9 mouse cellular contexts compared by ENCODE assay signal in genomic region chr3:87562370-87562769, GRCm38 (mm10). TPM values are rescaled to one million over a fixed set of nuclear protein-coding genes. Genes with fewer than 3 reads are reported as not detected.
DNase-seq lines count a peak whose midpoint lies in the region; ATAC-seq lines count a peak whose summit lies in the region.
"Had no signal": no experiment of that assay in that cellular context is flagged by ENCODE, and none has a peak within 500 bp of the region (broad histone marks: within the 10 kb centered on the region; RNA-seq: fewer than 3 reads in every experiment).

No protein-coding gene starts in this region.

- no peaks in the 10 kb centered on the region for H3K9me3 ChIP-seq in hindbrain, embryonic 11.5 days (ENCODE audit: control insufficient read depth, low read length)
- H3K9me3 ChIP-seq in hindbrain, embryonic 13.5 days, result no peaks in the 10 kb centered on the region
- H3K9me3 ChIP-seq: embryonic facial prominence, embryonic 13.5 days had no signal

- no peaks in the 10 kb centered on the region for H3K36me3 ChIP-seq in hindbrain, embryonic 11.5 days (ENCODE audit: control insufficient read depth, insufficient read depth, low read length)
- no peaks in the 10 kb centered on the region for H3K36me3 ChIP-seq in hindbrain, embryonic 13.5 days
- H3K36me3 ChIP-seq: embryonic facial prominence, embryonic 13.5 days had no signal

- H3K4me2 ChIP-seq in hindbrain, embryonic 11.5 days (replicated peaks; ENCODE audit: low read depth, low read length), result no peak overlapping the region
- H3K4me2 ChIP-seq in hindbrain, embryonic 13.5 days, result no peak overlapping the region
- H3K4me2 ChIP-seq: embryonic facial prominence, embryonic 13.5 days had no signal

- 2% methylated on average over 6 of the region's 6 CpGs for WGBS in hindbrain, embryonic 11.5 days
- WGBS in hindbrain, embryonic 13.5 days, result 3% methylated on average over 6 of the region's 6 CpGs

- H3K4me1 ChIP-seq in hindbrain, embryonic 11.5 days (replicated peaks; ENCODE audit: control insufficient read depth, insufficient read depth, low read length), result peaks cover 4% of the 10 kb centered on the region; the same call in 1 of the 2 replicates
- peaks cover 16% of the 10 kb centered on the region for H3K4me1 ChIP-seq in hindbrain, embryonic 13.5 days (replicated peaks)

- no peak overlapping the region for H3K9ac ChIP-seq in hindbrain, embryonic 11.5 days (ENCODE audit: low read depth, low read length)
- no peak overlapping the region for H3K9ac ChIP-seq in hindbrain, embryonic 13.5 days
- H3K9ac ChIP-seq: embryonic facial prominence, embryonic 13.5 days had no signal

- H3K27ac ChIP-seq in hindbrain, embryonic 11.5 days (ENCODE audit: low read depth, low read length), result no peak overlapping the region
- H3K27ac ChIP-seq in hindbrain, embryonic 13.5 days, result no peak overlapping the region
- H3K27ac ChIP-seq: embryonic facial prominence, embryonic 13.5 days had no signal

- ATAC-seq in hindbrain, embryonic 11.5 days (ENCODE audit: low FRiP score), result no peak
- no peak for ATAC-seq in hindbrain, embryonic 13.5 days (ENCODE audit: low FRiP score)
- ATAC-seq in erythroid progenitor cell, adult 5-6 weeks (replicated peaks; ENCODE audit: low FRiP score, poor library complexity, severe bottlenecking), result peak; percentile 74

- no peak overlapping the region for H3K4me3 ChIP-seq in hindbrain, embryonic 11.5 days (ENCODE audit: low read depth, low read length)
- H3K4me3 ChIP-seq in hindbrain, embryonic 13.5 days, result no peak overlapping the region
- H3K4me3 ChIP-seq: embryonic facial prominence, embryonic 13.5 days had no signal

- intact Hi-C loops in left cerebral cortex, postnatal 10 days (cut with DNase I), result loop anchor here (5.0 to 10.0 kb wide), 4 partner anchors 35 to 530 kb away; partner anchors contain the start of gene Etv3

- peak; percentile 91 for DNase-seq in hindbrain, embryonic 11.5 days (ENCODE audit: low spot score)
- DNase-seq in brain, adult 2 months (ENCODE audit: low read depth, low spot score), result peak; percentile 94
- DNase-seq in induced T-regulatory cell, adult 2 months (ENCODE audit: low read depth), result peak; percentile 91
- peak; percentile 79 to 81 for DNase-seq in left cerebral cortex, postnatal 10 days (ENCODE audit: extremely low spot score in 1 of 2, low spot score in 2 of 2)
- peak; percentile 74 to 84 for DNase-seq in natural killer cell, adult 2 months (ENCODE audit: low spot score in 2 of 2)
- peak; percentile 91 for DNase-seq in testis, postnatal 10 days (ENCODE audit: low spot score)

- H3K27me3 ChIP-seq in hindbrain, embryonic 11.5 days (ENCODE audit: control insufficient read depth, insufficient read depth, low read length), result no peaks in the 10 kb centered on the region
- H3K27me3 ChIP-seq in hindbrain, embryonic 13.5 days, result no peaks in the 10 kb centered on the region
- H3K27me3 ChIP-seq: embryonic facial prominence, embryonic 13.5 days had no signal

RNA-seq across cellular contexts. Expression of gene Etv3, which starts 37.2 kb away (rescaled TPM):
- 7.9 and 8.4 TPM in 2 replicates for polyA plus RNA-seq in hindbrain, embryonic 11.5 days (2014; fragmentation: Nextera tagmentation; extraction: Ambion mirVana)
- polyA plus RNA-seq in hindbrain, embryonic 13.5 days (2015; fragmentation: Nextera tagmentation; extraction: Ambion mirVana), result 10.1 and 10.9 TPM in 2 replicates
- 3.2 and 4.6 TPM in 2 replicates for total RNA-seq in erythroid progenitor cell, adult 5-6 weeks (2015; ENCODE audit: low replicate concordance)
- total RNA-seq in erythroid progenitor cell, adult 5-6 weeks (2017; ENCODE audit: low replicate concordance), result 1.1 and 4.5 TPM in 2 replicates
- 10 to 100 TPM; 14.7 to 15.7 TPM for total RNA-seq in left cerebral cortex, postnatal 10 days (2021)

RNA-seq across cellular contexts. Expression of gene Arhgef11, which starts 55.0 kb away (rescaled TPM):
- polyA plus RNA-seq in hindbrain, embryonic 11.5 days (2014; fragmentation: Nextera tagmentation; extraction: Ambion mirVana), result 13.7 and 18.6 TPM in 2 replicates
- 22.8 and 24.6 TPM in 2 replicates for polyA plus RNA-seq in hindbrain, embryonic 13.5 days (2015; fragmentation: Nextera tagmentation; extraction: Ambion mirVana)
- total RNA-seq in erythroid progenitor cell, adult 5-6 weeks (2015; ENCODE audit: low replicate concordance), result 2.5 and 4.0 TPM in 2 replicates
- total RNA-seq in erythroid progenitor cell, adult 5-6 weeks (2017; ENCODE audit: low replicate concordance), result 1.0 and 1.6 TPM in 2 replicates
- total RNA-seq in left cerebral cortex, postnatal 10 days (2021), result 10 to 100 TPM; 45.7 to 49.6 TPM

Comparison
In these comparisons a context has a peak if more than half of its experiments do, and no peak if none do; other contexts are left out.
1. RNA of gene Arhgef11, which starts 55.0 kb away (total RNA-seq): 45.7 to 49.6 TPM in left cerebral cortex, postnatal 10 days; 1.0 to 4.0 TPM in erythroid progenitor cell, adult 5-6 weeks; every median in the first group is over 4 times any median in the second.
2. Peak in every context shown above with its lines, with median percentiles within 50 percentile points of each other: DNase-seq.